Mouse (Mus musculus) kidney, adult 2 months (tissue): ENCODE data around the gene Gm42674.

Experiments used
- CTCF ChIP-seq: fragments of 200-500 bp; conservative IDR thresholded peaks from 2 replicates; pipeline ENCODE4 v1.5.1; 2011; ENCODE audit warnings: low read depth, mild to moderate bottlenecking, control low read depth, low read length, moderate library complexity, mixed read lengths; ENCODE audit not compliant: insufficient read depth, insufficient read length
- POLR2A ChIP-seq: fragments of 200-500 bp; IDR thresholded peaks from one replicate; pipeline ENCODE4 v1.6.1; 2011; ENCODE audit warnings: low read depth, low read length, control low read depth

DNA sequence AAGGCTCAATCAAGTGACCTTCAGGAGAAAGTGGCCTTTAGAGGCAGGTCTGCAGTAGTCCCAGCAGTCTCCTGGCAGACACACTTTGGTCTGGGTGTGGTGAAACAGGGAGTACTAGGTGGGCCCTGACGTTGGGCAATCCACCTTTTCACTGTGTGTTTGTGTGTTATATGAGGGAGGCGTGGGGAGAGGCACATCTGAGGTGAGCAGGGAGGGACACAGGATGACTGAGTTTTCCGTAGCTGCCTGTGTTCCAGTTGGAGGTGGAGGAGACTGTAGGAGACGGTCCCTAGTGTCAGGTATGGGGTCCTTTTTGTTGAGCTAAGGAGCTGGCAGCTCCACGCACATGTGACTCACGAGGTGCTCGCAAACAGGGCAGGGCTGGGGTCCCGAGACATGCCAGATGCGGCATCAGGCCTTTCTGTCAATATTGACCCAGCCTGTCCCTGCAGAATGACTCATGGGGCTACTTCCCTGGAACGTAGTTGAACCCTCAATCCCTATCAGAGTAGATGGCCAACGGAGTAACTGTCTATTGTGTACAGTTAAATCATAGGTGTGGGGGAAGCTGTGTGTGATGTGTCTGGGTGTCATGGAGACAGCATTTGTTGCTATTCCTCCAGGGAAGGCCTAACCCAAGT lies 13.0 kb downstream of the Gm42674 start:
- TF ChIP-seq CTCF: no peak
- TF ChIP-seq POLR2A: no peak
